Mouse (Mus musculus): ENCODE measurements around the gene Tmem8b. TPM values are rescaled to one million over a fixed set of nuclear protein-coding genes. Genes with fewer than 3 reads are reported as not detected.

Gene Tmem8b
- polyA plus RNA-seq, 1 experiment from 2014 or later: 0.29 TPM

GRCm38 (mm10) chr4:43691026-43691425, 22.3 kb downstream of the Tmem8b start:
- DNase-seq (no peak), ATAC-seq (no peak)
- TF ChIP-seq CTCF (IDR thresholded peaks at IDR 0.05; ENCODE audit: low read depth): no peak
- no peak for TF ChIP-seq EP300 (IDR thresholded peaks at IDR 0.05; ENCODE audit: low read depth)
- Histone ChIP-seq H3K4me2 (ENCODE audit: low read depth, low read length) (no peak overlapping the region), H3K9me3 (ENCODE audit: low read length) (no peaks in the 10 kb centered on the region), H3K27me3 (ENCODE audit: insufficient read depth, low read length) (no peaks in the 10 kb centered on the region), H3K4me1 (ENCODE audit: insufficient read depth) (peaks cover 11% of the 10 kb centered on the region), H3K27ac (ENCODE audit: low read depth) (no peak overlapping the region), H3K4me3 (ENCODE audit: low read depth, low read length) (no peak overlapping the region), H3K36me3 (replicated peaks; ENCODE audit: insufficient read depth, low read length) (no peaks in the 10 kb centered on the region), H3K9ac (replicated peaks) (no peak overlapping the region)
- 59% methylated on average over 5 of the region's 5 CpGs for WGBS (ENCODE audit: insufficient replicate concordance)

DNA sequence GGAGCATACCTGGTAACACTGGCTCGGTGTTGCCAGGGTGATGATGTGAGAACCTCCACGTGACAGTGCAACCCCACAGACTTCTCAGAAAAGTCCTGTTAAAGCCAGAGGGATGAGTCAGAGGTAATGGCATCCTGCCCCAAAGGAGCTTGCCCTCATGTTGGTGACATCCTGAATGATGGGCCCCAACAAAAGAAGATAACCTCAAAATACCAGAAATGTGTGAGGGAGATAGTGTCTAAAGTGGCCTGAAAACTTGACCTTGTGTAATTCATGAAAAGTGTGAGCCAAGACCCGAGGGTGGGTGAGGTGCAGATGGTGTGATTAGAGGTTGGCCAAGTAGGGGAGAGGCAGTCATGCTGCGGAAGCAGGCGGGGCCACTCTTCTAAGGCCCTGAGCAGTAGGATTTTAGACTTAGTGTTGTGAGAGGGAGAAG, 25.1 kb downstream of the Tmem8b start:
- H3K36me3 ChIP-seq (replicated peaks; ENCODE audit: insufficient read depth, low read length): no peaks in the 10 kb centered on the region
- no peak overlapping the region for H3K4me2 ChIP-seq (ENCODE audit: low read depth, low read length)
- no peak overlapping the region for H3K4me3 ChIP-seq (ENCODE audit: low read depth, low read length)
- H3K27me3 ChIP-seq (ENCODE audit: insufficient read depth, low read length): no peaks in the 10 kb centered on the region
- no peak for ATAC-seq
- no peak overlapping the region for H3K9ac ChIP-seq (replicated peaks)
- DNase-seq: no peak
- TF ChIP-seq CTCF (IDR thresholded peaks at IDR 0.05; ENCODE audit: low read depth): no peak
- no peak for TF ChIP-seq EP300 (IDR thresholded peaks at IDR 0.05; ENCODE audit: low read depth)
- H3K9me3 ChIP-seq (ENCODE audit: low read length): no peaks in the 10 kb centered on the region
- no peak overlapping the region for H3K27ac ChIP-seq (ENCODE audit: low read depth)
- WGBS (ENCODE audit: insufficient replicate concordance): 42% methylated on average over 5 of the region's 5 CpGs
- H3K4me1 ChIP-seq (ENCODE audit: insufficient read depth): peaks cover 11% of the 10 kb centered on the region

DNA sequence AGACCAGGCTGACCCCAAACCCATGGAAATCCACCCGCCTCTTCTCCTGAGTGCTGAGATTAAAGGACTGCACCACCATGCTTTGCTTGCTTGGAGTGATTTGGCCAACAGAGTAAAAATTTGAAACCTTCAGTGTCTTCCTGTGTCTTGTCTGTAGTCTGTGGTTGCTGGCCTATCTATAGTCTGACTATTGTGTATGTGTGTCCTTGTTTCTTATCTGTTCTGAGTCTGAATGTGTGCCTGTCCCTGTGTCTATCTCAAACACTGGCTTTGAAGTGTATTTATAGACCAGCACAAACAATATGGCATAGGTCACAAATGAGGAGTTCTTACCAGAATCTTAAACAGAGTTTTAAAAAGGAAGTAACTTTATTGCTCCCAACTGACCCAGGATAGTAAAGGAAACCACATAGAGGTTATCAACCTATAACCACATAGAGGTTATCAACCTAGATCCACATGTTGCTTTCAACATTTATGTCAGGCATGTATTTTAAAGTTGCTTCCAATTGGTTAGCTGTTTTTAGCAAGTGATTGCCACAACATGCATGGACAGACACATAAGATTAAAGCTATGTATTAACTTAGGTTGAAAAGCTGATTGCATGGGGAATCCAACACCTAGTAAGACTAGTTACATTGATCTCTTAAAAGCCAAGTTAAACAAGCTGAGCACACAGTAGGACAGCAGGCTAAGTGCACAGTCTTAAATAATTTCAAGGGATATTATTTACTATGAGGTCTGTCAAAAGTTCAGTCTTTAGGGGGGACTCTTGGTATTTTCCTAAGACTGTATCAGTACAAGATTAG, 25.9 kb downstream of the Tmem8b start:
- Histone ChIP-seq H3K27ac (ENCODE audit: low read depth) (no peak overlapping the region), H3K4me3 (ENCODE audit: low read depth, low read length) (no peak overlapping the region), H3K36me3 (replicated peaks; ENCODE audit: insufficient read depth, low read length) (no peaks in the 10 kb centered on the region), H3K27me3 (ENCODE audit: insufficient read depth, low read length) (no peaks in the 10 kb centered on the region), H3K4me1 (ENCODE audit: insufficient read depth) (peaks cover 11% of the 10 kb centered on the region), H3K9me3 (ENCODE audit: low read length) (no peaks in the 10 kb centered on the region), H3K9ac (replicated peaks) (no peak overlapping the region), H3K4me2 (ENCODE audit: low read depth, low read length) (no peak overlapping the region)
- ATAC-seq (0 out of 2 replicates have a peak, but pooled peaks have one; percentile 21), DNase-seq (no peak)
- no peak for TF ChIP-seq CTCF (IDR thresholded peaks at IDR 0.05; ENCODE audit: low read depth)
- no peak for TF ChIP-seq EP300 (IDR thresholded peaks at IDR 0.05; ENCODE audit: low read depth)
- WGBS (ENCODE audit: insufficient replicate concordance): 43% methylated on average over 1 of the region's 1 CpGs

DNA sequence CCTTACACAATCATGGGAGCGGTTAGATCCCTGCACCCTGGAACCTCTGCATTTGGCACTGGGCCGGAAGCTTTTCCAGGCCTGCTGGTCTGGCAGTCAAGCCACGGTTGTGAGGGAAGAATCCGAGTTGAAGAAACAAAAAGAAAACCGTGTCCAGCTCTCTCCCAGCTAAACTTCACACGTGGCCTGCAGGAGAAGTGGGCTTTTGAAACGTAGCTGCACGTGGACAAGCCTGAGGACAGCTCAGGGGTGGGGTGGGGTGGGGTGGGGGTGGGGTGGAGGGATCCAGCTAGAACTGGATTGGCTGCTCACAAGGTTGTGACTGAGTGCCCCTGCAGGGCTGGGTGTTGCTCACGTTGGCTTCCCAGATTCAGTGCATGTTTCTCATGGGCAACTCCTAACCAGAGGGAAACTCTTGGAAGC, 26.5 kb downstream of the Tmem8b start:
- Histone ChIP-seq H3K4me3 (ENCODE audit: low read depth, low read length) (no peak overlapping the region), H3K27ac (ENCODE audit: low read depth) (no peak overlapping the region), H3K9me3 (ENCODE audit: low read length) (no peaks in the 10 kb centered on the region), H3K27me3 (ENCODE audit: insufficient read depth, low read length) (no peaks in the 10 kb centered on the region), H3K9ac (replicated peaks) (no peak overlapping the region), H3K36me3 (replicated peaks; ENCODE audit: insufficient read depth, low read length) (no peaks in the 10 kb centered on the region), H3K4me1 (ENCODE audit: insufficient read depth) (peaks cover 11% of the 10 kb centered on the region), H3K4me2 (ENCODE audit: low read depth, low read length) (no peak overlapping the region)
- WGBS (ENCODE audit: insufficient replicate concordance): 33% methylated on average over 9 of the region's 9 CpGs
- TF ChIP-seq CTCF (IDR thresholded peaks at IDR 0.05; ENCODE audit: low read depth) (no peak), EP300 (IDR thresholded peaks at IDR 0.05; ENCODE audit: low read depth) (no peak)
- DNase-seq: no peak
- no peak for ATAC-seq

DNA sequence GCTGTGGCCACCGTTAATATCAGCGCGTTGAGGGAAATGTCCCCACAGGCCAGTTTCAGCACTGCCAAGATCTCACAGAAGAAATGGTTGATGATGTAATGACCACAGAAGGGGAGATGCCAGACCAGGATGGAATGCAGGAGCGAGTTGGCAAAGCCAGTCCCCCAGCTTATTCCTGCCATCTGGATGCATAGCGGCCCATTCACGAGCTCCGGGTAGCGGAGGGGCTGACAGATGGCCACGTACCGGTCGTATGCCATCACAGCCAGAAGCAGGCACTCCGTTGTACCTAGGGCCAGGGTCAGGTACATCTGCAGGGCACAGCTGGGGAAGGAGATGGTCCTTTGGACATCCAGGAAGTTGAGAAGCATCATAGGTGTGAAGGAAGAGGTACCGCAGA, 27.8 kb downstream of the Tmem8b start:
- peaks cover 11% of the 10 kb centered on the region for H3K4me1 ChIP-seq (ENCODE audit: insufficient read depth)
- H3K9ac ChIP-seq (replicated peaks): no peak overlapping the region
- H3K27me3 ChIP-seq (ENCODE audit: insufficient read depth, low read length): no peaks in the 10 kb centered on the region
- no peak overlapping the region for H3K27ac ChIP-seq (ENCODE audit: low read depth)
- DNase-seq: no peak
- H3K4me2 ChIP-seq (ENCODE audit: low read depth, low read length): no peak overlapping the region
- H3K9me3 ChIP-seq (ENCODE audit: low read length): no peaks in the 10 kb centered on the region
- WGBS (ENCODE audit: insufficient replicate concordance): 84% methylated on average over 13 of the region's 13 CpGs
- TF ChIP-seq EP300 (IDR thresholded peaks at IDR 0.05; ENCODE audit: low read depth) (no peak), CTCF (IDR thresholded peaks at IDR 0.05; ENCODE audit: low read depth) (no peak)
- no peak overlapping the region for H3K4me3 ChIP-seq (ENCODE audit: low read depth, low read length)
- ATAC-seq: no peak
- no peaks in the 10 kb centered on the region for H3K36me3 ChIP-seq (replicated peaks; ENCODE audit: insufficient read depth, low read length)

GRCm38 (mm10) chr4:43700707-43701106, 31.9 kb downstream of the Tmem8b start, which contains the start of gene Olfr70:
Olfr70 (minus strand) TSS chr4:43700807.
- H3K4me3 ChIP-seq (ENCODE audit: low read depth, low read length): no peak within 1 kb of the TSS
- WGBS (ENCODE audit: insufficient replicate concordance): 72% methylated on average over 6 of the region's 6 CpGs

More at GRCm38 (mm10) chr4:43700707-43701106, 31.9 kb downstream of the Tmem8b start, which contains the start of gene Olfr70:
- Histone ChIP-seq H3K9ac (replicated peaks) (no peak within 1 kb of the TSS), H3K9me3 (ENCODE audit: low read length) (no peaks in the 10 kb centered on the region), H3K36me3 (replicated peaks; ENCODE audit: insufficient read depth, low read length) (no peaks in the 10 kb centered on the region), H3K4me1 (ENCODE audit: insufficient read depth) (no peaks in the 10 kb centered on the region), H3K4me2 (ENCODE audit: low read depth, low read length) (no peak within 1 kb of the TSS), H3K27me3 (ENCODE audit: insufficient read depth, low read length) (no peaks in the 10 kb centered on the region), H3K27ac (ENCODE audit: low read depth) (no peak within 1 kb of the TSS)
- TF ChIP-seq CTCF (IDR thresholded peaks at IDR 0.05; ENCODE audit: low read depth): no peak
- no peak for TF ChIP-seq EP300 (IDR thresholded peaks at IDR 0.05; ENCODE audit: low read depth)
- no peak for ATAC-seq
- no peak for DNase-seq
